Mouse (Mus musculus) lung, adult 2 months (tissue): ENCODE measurements around the gene Dnmt1. TPM values are rescaled to one million over a fixed set of nuclear protein-coding genes. Genes with fewer than 3 reads are reported as not detected.

Source experiments
- DNase-seq: peaks from one replicate; pipeline ENCODE4 v3.0.0; 2022
- H3K4me1 ChIP-seq: fragments of 200-500 bp; 2 replicates; pipeline ENCODE4 v1.6.1; 2011; ENCODE audit warnings: low read length; ENCODE audit not compliant: control insufficient read depth, insufficient read depth
- H3K4me3 ChIP-seq: fragments of 200-500 bp; replicated peaks from 2 replicates; pipeline ENCODE3; 2011; ENCODE audit warnings: low read depth, mild to moderate bottlenecking, control low read depth, low read length; ENCODE audit errors: extremely low read depth
- CTCF ChIP-seq: fragments of 200-500 bp; IDR thresholded peaks from 2 replicates; pipeline ENCODE4 v1.5.1; 2011; ENCODE audit warnings: mild to moderate bottlenecking, low read length, control low read depth; ENCODE audit not compliant: insufficient read depth
- POLR2A ChIP-seq: fragments of 200-500 bp; IDR thresholded peaks from 2 replicates; pipeline ENCODE4 v1.6.1; 2011; ENCODE audit warnings: low read depth, mild to moderate bottlenecking, control low read depth, low read length, borderline replicate concordance; ENCODE audit errors: extremely low read depth
- WGBS: fragments of 180-500 bp; shearing (Covaris S2); methylation state at CpG from one replicate; pipeline ENCODE4 v1.1.7; 2018; 5-methylcytosine and 5-hydroxymethylcytosine counted together
- polyA plus RNA-seq: library from polyadenylated mRNA; depleted of rRNA; stranded (reverse); fragments of >200 nt; gene quantifications from 2 replicates; pipeline ENCODE4 v1.2.3, GENCODE M21; 2012

The Dnmt1 gene
- polyA plus RNA-seq, 1 experiment = 22.8 TPM

GRCm38 (mm10) chr9:20995069-20995468, 35.4 kb upstream of the Dnmt1 start:
- Histone ChIP-seq H3K4me3 (no peak overlapping the region), H3K4me1 (peaks cover 3% of the 10 kb centered on the region; the same call in 1 of the 2 replicates)
- DNase-seq = no peak
- WGBS = 66% methylated on average over 3 of the region's 3 CpGs
- TF ChIP-seq CTCF (no peak), POLR2A (no peak)

GRCm38 (mm10) chr9:20993165-20993898, 33.6 kb upstream of the Dnmt1 start:
- Histone ChIP-seq H3K4me1 (peaks cover 3% of the 10 kb centered on the region; the same call in 1 of the 2 replicates), H3K4me3 (no peak overlapping the region)
- TF ChIP-seq POLR2A (no peak), CTCF (no peak)
- peak; percentile 85 for DNase-seq
- 51% methylated on average over 5 of the region's 5 CpGs for WGBS

- DNase-seq = no peak
- peaks cover 3% of the 10 kb centered on the region; the same call in 1 of the 2 replicates for H3K4me1 ChIP-seq
- no peak overlapping the region for H3K4me3 ChIP-seq
- TF ChIP-seq POLR2A (no peak), CTCF (no peak)
- WGBS = 94% methylated on average over 4 of the region's 4 CpGs
Measured at GRCm38 (mm10) chr9:20991587-20991986, 31.9 kb upstream of the Dnmt1 start.

GRCm38 (mm10) chr9:20990861-20991260, 31.2 kb upstream of the Dnmt1 start:
- Histone ChIP-seq H3K4me3 (no peak overlapping the region), H3K4me1 (peaks cover 3% of the 10 kb centered on the region; the same call in 1 of the 2 replicates)
- DNase-seq = peak; percentile 67
- TF ChIP-seq POLR2A = no peak
- TF ChIP-seq CTCF = no peak
- WGBS = 15% methylated on average over 10 of the region's 10 CpGs

- TF ChIP-seq CTCF (no peak), POLR2A (no peak)
- Histone ChIP-seq H3K4me3 (no peak overlapping the region), H3K4me1 (peaks cover 3% of the 10 kb centered on the region; the same call in 1 of the 2 replicates)
- 37% methylated on average over 7 of the region's 7 CpGs for whole genome bisulfite sequencing
- DNase-seq = no peak
Measured at GRCm38 (mm10) chr9:20987953-20988352, 28.3 kb upstream of the Dnmt1 start.

- Histone ChIP-seq H3K4me1 (peaks cover 3% of the 10 kb centered on the region; the same call in 1 of the 2 replicates), H3K4me3 (no peak overlapping the region)
- no peak for TF ChIP-seq CTCF
- no peak for TF ChIP-seq POLR2A
- WGBS = 54% methylated on average over 15 of the region's 15 CpGs
- no peak for DNase-seq
Measured at GRCm38 (mm10) chr9:20986952-20987686, 27.4 kb upstream of the Dnmt1 start.

GRCm38 (mm10) chr9:20983169-20983568, 23.5 kb upstream of the Dnmt1 start:
- DNase-seq = no peak
- Histone ChIP-seq H3K4me1 (no peaks in the 10 kb centered on the region), H3K4me3 (no peak overlapping the region)
- no peak for TF ChIP-seq CTCF
- TF ChIP-seq POLR2A = no peak
- 35% methylated on average over 5 of the region's 5 CpGs for WGBS

- DNase-seq = no peak
- no peak overlapping the region for H3K4me3 ChIP-seq
- TF ChIP-seq POLR2A = no peak
- TF ChIP-seq CTCF = no peak
- peaks cover under 1% of the 10 kb centered on the region; the same call in 1 of the 2 replicates for H3K4me1 ChIP-seq
- WGBS = 66% methylated on average over 3 of the region's 3 CpGs
Measured at GRCm38 (mm10) chr9:20982171-20982570, 22.5 kb upstream of the Dnmt1 start.

- WGBS = 81% methylated on average over 7 of the region's 7 CpGs
- no peak for DNase-seq
- no peak for TF ChIP-seq POLR2A
- TF ChIP-seq CTCF = no peak
- H3K4me3 ChIP-seq = no peak overlapping the region
- peaks cover 8% of the 10 kb centered on the region; the same call in 1 of the 2 replicates for H3K4me1 ChIP-seq
Measured at GRCm38 (mm10) chr9:20979769-20980168, 20.1 kb upstream of the Dnmt1 start.
